Mouse (Mus musculus) E14TG2a.4 (cell line): ENCODE measurements at regions not wholly inside any gene's neighbourhood (a gene's known extent, or its start where the extent isn't known, plus 50 kb on each side); places are given as distances from the start of the nearest gene placed in this dataset.

ENCODE experiments used
- H3K27me3 ChIP-seq: 2 replicates; pipeline ENCODE4 v1.6.1; 2014; ENCODE audit warnings: low read length, control low read depth; ENCODE audit not compliant: insufficient read depth
- H3K36me3 ChIP-seq: 2 replicates; pipeline ENCODE4 v1.6.1; 2014; ENCODE audit warnings: low read length, control low read depth; ENCODE audit not compliant: insufficient read depth
- H3K4me1 ChIP-seq: replicated peaks from 2 replicates; pipeline ENCODE4 v1.6.1; 2014; ENCODE audit warnings: low read depth, low read length, control low read depth
- H3K4me3 ChIP-seq: replicated peaks from 2 replicates; pipeline ENCODE4 v1.5.1; 2014; ENCODE audit warnings: mild to moderate bottlenecking, low read length
- H3K9me3 ChIP-seq: 2 replicates; pipeline ENCODE4 v1.6.1; 2014; ENCODE audit warnings: low read length, control low read depth
- CTCF ChIP-seq: conservative IDR thresholded peaks from 2 replicates; pipeline ENCODE4 v1.5.1; 2014; ENCODE audit warnings: low read length
- NANOG ChIP-seq: IDR thresholded peaks from 2 replicates; pipeline ENCODE4 v1.6.1; 2014; ENCODE audit warnings: borderline replicate concordance, low read length, mixed read lengths
- POU5F1 ChIP-seq: IDR thresholded peaks from 2 replicates; pipeline ENCODE4 v1.6.1; 2014; ENCODE audit warnings: low read length, borderline replicate concordance

GRCm38 (mm10) chr1:77929552-77929951 is 267.4 kb downstream of the Pax3 start:
- TF ChIP-seq POU5F1 (no peak), NANOG (no peak), CTCF (no peak)
- peaks cover 5% of the 10 kb centered on the region; the same call in 1 of the 2 replicates for H3K27me3 ChIP-seq
- H3K36me3 ChIP-seq, result no peaks in the 10 kb centered on the region
- peaks cover 23% of the 10 kb centered on the region for H3K9me3 ChIP-seq
- H3K4me1 ChIP-seq, result no peaks in the 10 kb centered on the region
- H3K4me3 ChIP-seq, result no peak overlapping the region

DNA sequence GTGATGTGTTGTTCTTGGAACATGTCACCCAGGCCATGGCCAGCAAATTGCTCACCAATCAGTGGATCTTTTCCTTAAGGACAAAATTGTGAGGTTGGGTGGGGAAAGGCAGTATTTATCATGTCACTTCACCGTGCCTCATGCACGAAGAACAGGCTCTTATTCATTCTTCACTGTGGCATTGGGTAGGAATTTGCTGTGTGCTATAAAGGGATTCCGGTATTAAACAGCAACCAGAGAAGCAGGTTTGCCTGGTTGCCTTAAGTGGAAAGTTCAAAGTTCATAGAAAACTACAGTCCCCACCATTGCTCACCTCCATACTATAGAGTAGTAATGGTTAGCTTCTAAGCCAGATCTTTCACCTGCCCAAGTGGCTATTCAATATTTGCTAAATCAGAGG is 270.8 kb downstream of the Pax3 start:
- TF ChIP-seq POU5F1, result no peak
- TF ChIP-seq NANOG, result no peak
- TF ChIP-seq CTCF, result no peak
- H3K4me3 ChIP-seq, result no peak overlapping the region

DNA sequence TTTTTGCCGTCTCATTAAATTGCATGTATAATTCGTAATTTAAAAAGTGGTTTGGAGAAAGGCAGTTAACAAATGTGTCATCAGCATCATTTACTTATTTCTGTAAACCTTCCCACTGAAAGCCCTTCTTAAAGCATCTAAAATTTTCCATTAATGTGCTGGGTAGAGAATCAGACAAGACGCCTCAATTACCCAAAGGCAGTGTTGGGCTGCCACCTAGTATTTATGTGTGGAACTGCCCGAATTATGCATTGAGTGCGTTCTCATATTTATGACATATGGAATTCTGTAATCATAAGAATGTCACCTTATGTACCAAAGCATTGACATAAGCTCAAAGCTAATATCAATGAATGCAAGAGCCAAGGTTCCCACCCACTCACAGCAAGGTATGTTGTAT is 300.7 kb downstream of the Pax3 start:
- no peaks in the 10 kb centered on the region for H3K4me1 ChIP-seq

More for the DNA sequence above, 270.8 kb downstream of the Pax3 start:
- no peaks in the 10 kb centered on the region for H3K36me3 ChIP-seq
- no peaks in the 10 kb centered on the region for H3K27me3 ChIP-seq
- peaks cover 23% of the 10 kb centered on the region for H3K9me3 ChIP-seq
- no peaks in the 10 kb centered on the region for H3K4me1 ChIP-seq

GRCm38 (mm10) chr1:77879026-77879425 is 317.9 kb downstream of the Pax3 start:
- TF ChIP-seq POU5F1 (no peak), CTCF (no peak), NANOG (no peak)

More for the DNA sequence above, 300.7 kb downstream of the Pax3 start:
- Histone ChIP-seq H3K4me3 (no peak overlapping the region), H3K27me3 (no peaks in the 10 kb centered on the region), H3K9me3 (no peaks in the 10 kb centered on the region), H3K36me3 (no peaks in the 10 kb centered on the region)
- no peak for TF ChIP-seq NANOG
- TF ChIP-seq CTCF, result no peak
- TF ChIP-seq POU5F1, result no peak

GRCm38 (mm10) chr1:77870125-77870524 is 326.8 kb downstream of the Pax3 start:
- no peaks in the 10 kb centered on the region for H3K9me3 ChIP-seq
- H3K36me3 ChIP-seq, result no peaks in the 10 kb centered on the region
- no peaks in the 10 kb centered on the region for H3K27me3 ChIP-seq
- no peak overlapping the region for H3K4me3 ChIP-seq
- TF ChIP-seq POU5F1 (no peak), NANOG (no peak), CTCF (no peak)
- no peaks in the 10 kb centered on the region for H3K4me1 ChIP-seq

More at GRCm38 (mm10) chr1:77879026-77879425, 317.9 kb downstream of the Pax3 start:
- no peaks in the 10 kb centered on the region for H3K36me3 ChIP-seq
- no peak overlapping the region for H3K4me3 ChIP-seq
- H3K27me3 ChIP-seq, result no peaks in the 10 kb centered on the region
- no peaks in the 10 kb centered on the region for H3K4me1 ChIP-seq
- no peaks in the 10 kb centered on the region for H3K9me3 ChIP-seq

DNA sequence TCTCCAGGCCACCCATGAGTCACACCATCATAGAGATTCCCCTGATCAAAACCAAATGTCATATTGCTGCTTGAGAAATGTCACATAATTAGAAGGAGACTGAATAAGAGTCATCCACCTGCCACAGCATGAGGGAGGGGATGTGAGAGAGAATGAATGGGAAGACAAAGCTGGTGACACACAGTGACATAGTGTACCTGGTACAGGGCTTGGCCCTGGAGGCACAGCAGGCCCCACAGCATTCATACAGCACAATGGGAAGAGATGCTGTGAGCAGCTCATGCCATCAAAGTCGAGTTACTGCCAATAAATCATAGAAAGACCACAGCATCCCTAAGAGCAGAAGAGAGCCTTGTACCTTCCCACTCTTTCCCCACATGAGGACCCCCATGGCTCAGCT is 327.8 kb downstream of the Pax3 start:
- TF ChIP-seq POU5F1 (no peak), CTCF (no peak), NANOG (no peak)
- Histone ChIP-seq H3K4me1 (no peaks in the 10 kb centered on the region), H3K36me3 (no peaks in the 10 kb centered on the region), H3K4me3 (no peak overlapping the region), H3K27me3 (no peaks in the 10 kb centered on the region), H3K9me3 (no peaks in the 10 kb centered on the region)

DNA sequence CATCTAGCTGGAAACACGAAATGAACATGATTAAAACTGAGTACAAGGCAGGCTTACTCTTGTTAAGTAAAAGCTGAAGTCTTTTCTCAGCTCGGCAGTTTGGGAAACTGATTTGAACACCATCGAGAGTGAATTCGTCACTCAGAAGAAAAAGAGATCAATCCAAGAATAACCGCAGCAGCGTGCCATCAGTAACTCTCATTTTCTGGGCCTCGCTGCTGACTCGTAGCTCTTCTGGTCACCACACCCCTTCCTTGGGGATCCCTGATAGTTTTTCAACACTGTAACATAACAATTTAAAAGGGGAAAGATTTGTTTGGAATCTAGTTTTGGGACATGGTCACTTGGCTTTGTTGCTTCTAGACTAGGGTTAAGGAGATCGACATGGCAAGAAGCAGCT is 337.0 kb downstream of the Pax3 start:
- no peak for TF ChIP-seq CTCF
- no peak for TF ChIP-seq NANOG
- TF ChIP-seq POU5F1, result no peak
- no peaks in the 10 kb centered on the region for H3K27me3 ChIP-seq
- no peak overlapping the region for H3K4me3 ChIP-seq
- H3K9me3 ChIP-seq, result no peaks in the 10 kb centered on the region
- H3K4me1 ChIP-seq, result no peaks in the 10 kb centered on the region
- no peaks in the 10 kb centered on the region for H3K36me3 ChIP-seq

DNA sequence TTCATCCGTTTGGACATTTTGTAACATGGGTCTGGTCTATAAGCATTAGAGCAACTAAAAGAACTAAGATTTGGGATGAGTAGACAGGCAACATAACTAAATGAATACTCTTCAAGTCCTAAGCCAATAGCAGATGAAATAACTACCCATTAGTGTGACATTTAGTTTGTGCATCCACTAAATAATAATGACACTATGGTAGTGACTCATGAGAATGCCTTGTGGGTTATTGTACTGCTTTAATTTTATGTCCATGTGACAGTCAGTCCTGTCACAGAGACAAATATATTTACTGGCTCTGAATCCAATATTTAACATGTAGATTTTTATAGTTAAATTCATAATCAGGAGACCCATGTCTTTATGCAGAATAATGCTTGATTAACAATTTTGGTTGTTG is 339.5 kb upstream of the Epha4 start:
- H3K4me1 ChIP-seq, result no peaks in the 10 kb centered on the region
- no peaks in the 10 kb centered on the region for H3K27me3 ChIP-seq
- no peak overlapping the region for H3K4me3 ChIP-seq
- H3K9me3 ChIP-seq, result no peaks in the 10 kb centered on the region
- H3K36me3 ChIP-seq, result no peaks in the 10 kb centered on the region
- TF ChIP-seq CTCF, result no peak
- TF ChIP-seq POU5F1, result no peak
- TF ChIP-seq NANOG, result no peak
